Mouse (Mus musculus) heart, adult 2 months (tissue): ENCODE data around the gene Olfr308.

ENCODE experiments used
- CTCF ChIP-seq: fragments of 200-600 bp; IDR thresholded peaks from 2 replicates; pipeline ENCODE4 v1.8.1; 2022; ENCODE audit warnings: antibody characterized with exemption, mild to moderate bottlenecking, moderate library complexity
- POLR2A ChIP-seq: fragments of 200-500 bp; IDR thresholded peaks from 2 replicates; pipeline ENCODE4 v1.6.1; 2011; ENCODE audit warnings: mild to moderate bottlenecking, low read depth, low read length, control low read depth; ENCODE audit not compliant: insufficient read depth

GRCm38 (mm10) chr7:86321323-86321722 lies 4.1 kb downstream of the Olfr308 start:
- TF ChIP-seq POLR2A = no peak
- TF ChIP-seq CTCF = no peak
